Comparison of ENCODE assay signal across 8 mouse cellular contexts in the genomic region with DNA sequence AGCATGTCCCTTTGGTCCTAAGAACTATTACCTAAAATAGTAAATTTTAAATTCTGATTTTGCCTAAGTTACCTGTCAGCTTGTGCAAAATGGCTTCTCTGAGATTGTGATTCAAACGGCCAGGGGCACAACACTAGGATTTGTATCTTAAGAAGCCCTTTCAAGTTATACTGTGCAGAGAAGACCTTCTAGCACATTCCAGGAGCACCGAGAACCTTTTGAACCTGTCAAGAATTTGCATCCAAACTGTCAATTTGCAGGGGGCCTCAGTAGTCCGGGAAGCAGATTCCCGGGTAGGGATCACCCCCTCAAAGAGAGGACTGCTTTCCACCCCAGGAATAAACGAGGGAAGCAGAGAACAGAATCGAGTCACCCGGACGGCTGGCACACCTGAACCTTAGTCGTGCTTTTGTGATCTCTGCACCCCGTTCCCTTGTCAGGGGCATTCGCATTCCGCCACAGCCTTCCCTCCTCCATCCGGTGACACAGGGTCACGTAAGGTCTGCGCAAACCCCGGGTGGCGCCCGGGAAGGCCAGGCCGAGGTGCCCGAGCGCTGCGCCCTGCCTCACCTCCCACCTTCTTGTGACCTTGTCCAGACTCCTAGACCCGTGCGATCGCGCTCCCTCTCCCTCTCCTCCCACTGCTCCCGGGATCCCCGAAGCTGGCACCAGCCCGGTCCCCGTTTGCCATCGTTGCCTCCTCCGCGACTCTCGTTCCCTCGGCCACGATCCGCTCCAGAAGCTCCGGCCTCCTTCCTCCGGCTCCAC. TPM values are rescaled to one million over a fixed set of nuclear protein-coding genes. Genes with fewer than 3 reads are reported as not detected.
DNase-seq lines count a peak whose midpoint lies in the region; ATAC-seq and TF ChIP-seq lines count a peak whose summit lies in the region.

No protein-coding gene starts in this region.

- intact Hi-C loops in heart, adult 2 months (cut with DNase I) = loop anchor here (10.0 kb wide), 1 partner anchor 498 kb away; a partner anchor contains a TSS
- intact Hi-C loops in heart, postnatal 25 days (cut with DNase I) = no loop called here

- no peak for TF ChIP-seq EP300 in heart, adult 2 months (IDR thresholded peaks at IDR 0.05; ENCODE audit: insufficient read depth, low read depth, low read length)

- TF ChIP-seq CTCF in heart, adult 2 months (IDR thresholded peaks at IDR 0.05) = no peak
- TF ChIP-seq CTCF in hindbrain, postnatal 0 days (IDR thresholded peaks at IDR 0.05; ENCODE audit: low read depth) = no peak
- no peak for TF ChIP-seq CTCF in small intestine, adult 2 months (IDR thresholded peaks at IDR 0.05; ENCODE audit: extremely low read depth, insufficient read length, insufficient replicate concordance, low read depth, low read length)

- H3K36me3 ChIP-seq in heart, adult 2 months (ENCODE audit: control insufficient read depth, insufficient read depth, low read length) = peaks cover 5% of the 10 kb centered on the region
- H3K36me3 ChIP-seq in embryonic facial prominence, embryonic 10.5 days (replicated peaks) = peaks cover 29% of the 10 kb centered on the region
- peaks cover 1% of the 10 kb centered on the region; the same call in 1 of the 2 replicates for H3K36me3 ChIP-seq in hindbrain, postnatal 0 days (ENCODE audit: insufficient read depth, low read length)
- H3K36me3 ChIP-seq in lung, embryonic 15.5 days = peaks cover 5% of the 10 kb centered on the region
- peaks cover under 1% of the 10 kb centered on the region for H3K36me3 ChIP-seq in small intestine, adult 2 months (ENCODE audit: control insufficient read depth, insufficient read depth, low read length)

- no peak for DNase-seq in heart, adult 2 months
- DNase-seq in heart, postnatal 25 days (ENCODE audit: low spot score) = no peak
- no peak for DNase-seq in embryonic facial prominence, embryonic 10.5 days (ENCODE audit: low spot score)
- DNase-seq in hindbrain, postnatal 0 days (ENCODE audit: low spot score) = no peak
- no peak for DNase-seq in right cerebral cortex, adult 2 months (ENCODE audit: low spot score in 2 of 2)

- H3K9ac ChIP-seq in heart, adult 2 months (ENCODE audit: low read depth, low read length) = peak overlapping the region; percentile 91
- H3K9ac ChIP-seq in hindbrain, postnatal 0 days (replicated peaks; ENCODE audit: low read length) = peak overlapping the region; percentile 93
- peak overlapping the region; percentile 86 for H3K9ac ChIP-seq in lung, embryonic 15.5 days

- peak overlapping the region; percentile 67 for H3K4me3 ChIP-seq in heart, adult 2 months
- peak overlapping the region; percentile 96 for H3K4me3 ChIP-seq in embryonic facial prominence, embryonic 10.5 days
- peak overlapping the region; percentile 88 for H3K4me3 ChIP-seq in hindbrain, postnatal 0 days (ENCODE audit: low read length)
- H3K4me3 ChIP-seq in lung, embryonic 15.5 days = peak overlapping the region; percentile 93
- peak overlapping the region; percentile 68 for H3K4me3 ChIP-seq in small intestine, adult 2 months (ENCODE audit: low read depth, low read length)

- WGBS in heart, adult 2 months = under 1% methylated on average over 39 of the region's 39 CpGs
- 1% methylated on average over 39 of the region's 39 CpGs for WGBS in embryonic facial prominence, embryonic 10.5 days
- under 1% methylated on average over 39 of the region's 39 CpGs for WGBS in hindbrain, postnatal 0 days
- WGBS in lung, embryonic 15.5 days = 2% methylated on average over 39 of the region's 39 CpGs
- WGBS in small intestine, adult 2 months = 1% methylated on average over 39 of the region's 39 CpGs

- H3K4me2 ChIP-seq in hindbrain, postnatal 0 days (ENCODE audit: low read depth, low read length) = peak overlapping the region; percentile 94
- H3K4me2 ChIP-seq in lung, embryonic 15.5 days = peak overlapping the region; percentile 84

- H3K27ac ChIP-seq in heart, adult 2 months = peak overlapping the region; percentile 94
- peak overlapping the region; percentile 97 for H3K27ac ChIP-seq in embryonic facial prominence, embryonic 10.5 days (replicated peaks)
- peak overlapping the region; percentile 93 for H3K27ac ChIP-seq in hindbrain, postnatal 0 days
- peak overlapping the region; percentile 98 for H3K27ac ChIP-seq in lung, embryonic 15.5 days
- H3K27ac ChIP-seq in small intestine, adult 2 months (ENCODE audit: insufficient read depth, low read depth, low read length) = peak overlapping the region; percentile 88

- H3K79me2 ChIP-seq in heart, adult 2 months (replicated peaks; ENCODE audit: control insufficient read depth, insufficient read depth, low read length) = 0 out of 2 replicates have a peak, but pooled peaks cover 1% of the 10 kb centered on the region

- no peak for TF ChIP-seq POLR2A in heart, adult 2 months (IDR thresholded peaks at IDR 0.05; ENCODE audit: insufficient read depth, low read depth, low read length)
- TF ChIP-seq POLR2A in small intestine, adult 2 months (IDR thresholded peaks at IDR 0.05; ENCODE audit: low read depth, low read length) = no peak

- H3K4me1 ChIP-seq in heart, adult 2 months (ENCODE audit: control insufficient read depth, insufficient read depth, low read length) = no peaks in the 10 kb centered on the region; the same call in 1 of the 2 replicates
- H3K4me1 ChIP-seq in embryonic facial prominence, embryonic 10.5 days = peaks cover 13% of the 10 kb centered on the region
- H3K4me1 ChIP-seq in hindbrain, postnatal 0 days (ENCODE audit: insufficient read depth, low read length) = 0 out of 2 replicates have a peak, but pooled peaks cover 5% of the 10 kb centered on the region
- 0 out of 2 replicates have a peak, but pooled peaks cover 4% of the 10 kb centered on the region for H3K4me1 ChIP-seq in lung, embryonic 15.5 days
- H3K4me1 ChIP-seq in small intestine, adult 2 months (ENCODE audit: control insufficient read depth, insufficient read depth, insufficient read length, low read length) = 0 out of 2 replicates have a peak, but pooled peaks cover 3% of the 10 kb centered on the region

- no peaks in the 10 kb centered on the region for H3K9me3 ChIP-seq in embryonic facial prominence, embryonic 10.5 days
- H3K9me3 ChIP-seq in hindbrain, postnatal 0 days (ENCODE audit: low read length) = no peaks in the 10 kb centered on the region
- no peaks in the 10 kb centered on the region for H3K9me3 ChIP-seq in lung, embryonic 15.5 days

- ATAC-seq in CD4-positive, CD25-positive, alpha-beta regulatory T cell, adult 4 months = peak; percentile 53
- ATAC-seq in hindbrain, postnatal 0 days = no peak; the same call in none of the 2 replicates
- no peak; the same call in 1 of the 2 replicates for ATAC-seq in lung, embryonic 15.5 days (ENCODE audit: borderline replicate concordance, extremely low read depth, low FRiP score, low TSS enrichment)

- H3K27me3 ChIP-seq in heart, adult 2 months (ENCODE audit: control insufficient read depth, insufficient read depth, low read length) = no peaks in the 10 kb centered on the region
- no peaks in the 10 kb centered on the region for H3K27me3 ChIP-seq in embryonic facial prominence, embryonic 10.5 days (replicated peaks; ENCODE audit: low read depth, poor library complexity, severe bottlenecking)
- H3K27me3 ChIP-seq in hindbrain, postnatal 0 days (ENCODE audit: insufficient read depth, low read length) = no peaks in the 10 kb centered on the region
- no peaks in the 10 kb centered on the region for H3K27me3 ChIP-seq in lung, embryonic 15.5 days
- no peaks in the 10 kb centered on the region for H3K27me3 ChIP-seq in small intestine, adult 2 months (ENCODE audit: control insufficient read depth, insufficient read depth, low read length)

RNA-seq across cellular contexts. Expression of a gene that starts 1.3 kb away (rescaled TPM):
- 100 to 1,000 TPM; 198 to 199 TPM for total RNA-seq in heart, adult 2 months (2021)
- polyA plus RNA-seq in heart, adult 2 months (2012; rRNA removed) = 71.7 and 106 TPM in 2 replicates
- total RNA-seq in heart, postnatal 25 days (2021) = 100 to 1,000 TPM; 208 to 239 TPM
- polyA plus RNA-seq in CD4-positive, CD25-positive, alpha-beta regulatory T cell, adult 4 months (2017; shearing (Covaris generic)) = 100 to 1,000 TPM in 1 of 2 experiments, 10 to 100 TPM in 1; 94.5 to 129 TPM
- polyA plus RNA-seq in embryonic facial prominence, embryonic 10.5 days (2016; fragmentation: Nextera tagmentation; extraction: Ambion mirVana) = 195 and 201 TPM in 2 replicates
- 27.2 and 36.9 TPM in 2 replicates for total RNA-seq in hindbrain, postnatal 0 days (2014; rRNA removed)
- polyA plus RNA-seq in hindbrain, postnatal 0 days (2015; fragmentation: Nextera tagmentation; extraction: Ambion mirVana) = 191 and 197 TPM in 2 replicates
- 155 and 175 TPM in 2 replicates for polyA plus RNA-seq in lung, embryonic 15.5 days (2015; fragmentation: Nextera tagmentation; extraction: Ambion mirVana)
- 7.0 and 11.4 TPM in 2 replicates for polyA plus RNA-seq in small intestine, adult 2 months (2012; rRNA removed)

RNA-seq across cellular contexts. Expression of a gene that starts 17.6 kb away (rescaled TPM):
- not detected for total RNA-seq in heart, adult 2 months (2021)
- polyA plus RNA-seq in heart, adult 2 months (2012; rRNA removed) = 0.32 and 0.49 TPM in 2 replicates
- not detected for total RNA-seq in heart, postnatal 25 days (2021)
- not detected for polyA plus RNA-seq in CD4-positive, CD25-positive, alpha-beta regulatory T cell, adult 4 months (2017; shearing (Covaris generic))
- polyA plus RNA-seq in embryonic facial prominence, embryonic 10.5 days (2016; fragmentation: Nextera tagmentation; extraction: Ambion mirVana) = 0.83 and 1.2 TPM in 2 replicates
- 3.7 and 5.6 TPM in 2 replicates for total RNA-seq in hindbrain, postnatal 0 days (2014; rRNA removed)
- 3.3 and 4.0 TPM in 2 replicates for polyA plus RNA-seq in hindbrain, postnatal 0 days (2015; fragmentation: Nextera tagmentation; extraction: Ambion mirVana)
- polyA plus RNA-seq in lung, embryonic 15.5 days (2015; fragmentation: Nextera tagmentation; extraction: Ambion mirVana) = 1.2 TPM in 2 replicates
- 0.65 TPM in 1 of 2 replicates, not detected in the other for polyA plus RNA-seq in small intestine, adult 2 months (2012; rRNA removed)

RNA-seq across cellular contexts. Expression of a gene that starts 41.3 kb away (rescaled TPM):
- total RNA-seq in heart, adult 2 months (2021) = 1 to 10 TPM in 1 of 2 experiments, under 1 TPM in 1; 0.84 to 2.4 TPM
- 3.1 and 3.5 TPM in 2 replicates for polyA plus RNA-seq in heart, adult 2 months (2012; rRNA removed)
- 1 to 10 TPM; 2.5 to 3.7 TPM for total RNA-seq in heart, postnatal 25 days (2021)
- not detected for polyA plus RNA-seq in CD4-positive, CD25-positive, alpha-beta regulatory T cell, adult 4 months (2017; shearing (Covaris generic))
- 0.18 and 0.52 TPM in 2 replicates for polyA plus RNA-seq in embryonic facial prominence, embryonic 10.5 days (2016; fragmentation: Nextera tagmentation; extraction: Ambion mirVana)
- total RNA-seq in hindbrain, postnatal 0 days (2014; rRNA removed) = 1.0 and 5.1 TPM in 2 replicates
- polyA plus RNA-seq in hindbrain, postnatal 0 days (2015; fragmentation: Nextera tagmentation; extraction: Ambion mirVana) = 0.93 and 1.0 TPM in 2 replicates
- polyA plus RNA-seq in lung, embryonic 15.5 days (2015; fragmentation: Nextera tagmentation; extraction: Ambion mirVana) = 1.1 and 1.3 TPM in 2 replicates
- 0.42 and 1.4 TPM in 2 replicates for polyA plus RNA-seq in small intestine, adult 2 months (2012; rRNA removed)

RNA-seq across cellular contexts. Expression of a gene that starts 59.3 kb away (rescaled TPM):
- not detected for total RNA-seq in heart, adult 2 months (2021)
- 0.06 and 0.15 TPM in 2 replicates for polyA plus RNA-seq in heart, adult 2 months (2012; rRNA removed)
- total RNA-seq in heart, postnatal 25 days (2021) = not detected
- polyA plus RNA-seq in CD4-positive, CD25-positive, alpha-beta regulatory T cell, adult 4 months (2017; shearing (Covaris generic)) = not detected
- not detected in 2 replicates for polyA plus RNA-seq in embryonic facial prominence, embryonic 10.5 days (2016; fragmentation: Nextera tagmentation; extraction: Ambion mirVana)
- not detected in 2 replicates for total RNA-seq in hindbrain, postnatal 0 days (2014; rRNA removed)
- polyA plus RNA-seq in hindbrain, postnatal 0 days (2015; fragmentation: Nextera tagmentation; extraction: Ambion mirVana) = not detected in 2 replicates
- not detected in 2 replicates for polyA plus RNA-seq in lung, embryonic 15.5 days (2015; fragmentation: Nextera tagmentation; extraction: Ambion mirVana)
- not detected in 2 replicates for polyA plus RNA-seq in small intestine, adult 2 months (2012; rRNA removed)
